Mouse (Mus musculus): ENCODE data around the gene Adgrg1.

DNA sequence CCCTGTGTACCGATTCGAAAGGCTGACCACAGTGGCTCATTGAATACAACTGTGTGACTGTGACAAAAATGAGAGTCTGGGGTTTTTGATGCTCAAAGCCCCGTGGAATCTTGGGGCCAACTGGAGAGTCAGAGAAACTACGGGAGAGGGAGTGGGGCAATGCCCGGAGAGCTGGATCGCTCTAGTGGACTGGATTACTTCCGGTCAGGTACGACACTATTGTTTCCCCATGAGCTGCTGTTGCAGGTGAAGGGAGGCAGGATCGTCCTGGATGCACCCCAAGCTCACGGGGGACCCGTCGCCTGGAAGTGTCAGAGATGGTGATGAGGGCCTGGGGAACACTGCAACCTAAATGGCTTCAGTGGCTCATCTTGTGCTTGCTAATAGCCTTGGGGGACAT lies 21.5 kb downstream of the Adgrg1 start:
- TF ChIP-seq CTCF (IDR thresholded peaks at IDR 0.05; ENCODE audit: borderline replicate concordance, extremely low read depth, insufficient read depth, insufficient read length): no peak
- TF ChIP-seq POLR2A (IDR thresholded peaks at IDR 0.05; ENCODE audit: borderline replicate concordance, extremely low read depth, insufficient read depth, insufficient read length, poor library complexity, severe bottlenecking): no peak; the same call in 1 of the 2 replicates

Data from brain, embryonic 14.5 days (tissue).